Mouse (Mus musculus): Measurements from ENCODE around the gene Prnd. TPM values are rescaled to one million over a fixed set of nuclear protein-coding genes. Genes with fewer than 3 reads are reported as not detected.
A peak's percentile ranks its signal among the peaks of the same experiment; 100 is the strongest.

The Prnd gene
- polyA plus RNA-seq, 1 experiment from 2014 or later = 1.6 TPM

DNA sequence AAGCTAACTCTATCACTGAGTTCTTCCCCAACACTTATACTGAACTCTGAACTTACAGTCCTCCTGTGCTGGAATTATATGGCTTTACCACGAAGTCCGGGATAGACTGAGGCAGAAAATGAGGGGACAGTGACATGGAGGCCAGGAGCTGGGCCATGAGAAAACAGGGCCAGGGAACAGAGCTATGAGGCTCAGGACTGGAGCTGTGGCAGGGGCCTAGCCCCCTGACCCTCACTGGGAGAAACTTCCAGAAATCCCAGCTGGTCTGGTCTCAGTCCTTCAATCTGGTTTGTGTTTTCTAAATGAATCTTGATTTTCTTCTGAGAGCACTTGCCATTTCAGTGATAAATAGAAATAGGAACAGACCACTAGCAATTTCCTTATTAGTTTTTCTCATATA is 16.4 kb upstream of the Prnd start:
- H3K9ac ChIP-seq (ENCODE audit: low read depth, low read length) = no peak overlapping the region
- H3K4me2 ChIP-seq = no peak overlapping the region
- no peak overlapping the region for H3K4me3 ChIP-seq (ENCODE audit: low read depth, low read length)
- H3K27ac ChIP-seq (ENCODE audit: low read depth, low read length) = no peak overlapping the region
- no peaks in the 10 kb centered on the region for H3K27me3 ChIP-seq (replicated peaks; ENCODE audit: control insufficient read depth, insufficient read depth, low read length)
- H3K36me3 ChIP-seq (ENCODE audit: control insufficient read depth, insufficient read depth, low read length) = no peaks in the 10 kb centered on the region
- H3K4me1 ChIP-seq (replicated peaks; ENCODE audit: control insufficient read depth, insufficient read depth, low read length) = peaks cover 6% of the 10 kb centered on the region; the same call in 1 of the 2 replicates
- peak; percentile 20 for DNase-seq (ENCODE audit: low spot score)
- ATAC-seq (replicated peaks; ENCODE audit: low FRiP score) = no peak
- no peaks in the 10 kb centered on the region for H3K9me3 ChIP-seq (ENCODE audit: control insufficient read depth, low read length)
- 85% methylated on average over 2 of the region's 2 CpGs for WGBS

- DNase-seq (ENCODE audit: low spot score) = peak; percentile 36
Measured at GRCm38 (mm10) chr2:131935390-131936105, 15.1 kb upstream of the Prnd start.

DNA sequence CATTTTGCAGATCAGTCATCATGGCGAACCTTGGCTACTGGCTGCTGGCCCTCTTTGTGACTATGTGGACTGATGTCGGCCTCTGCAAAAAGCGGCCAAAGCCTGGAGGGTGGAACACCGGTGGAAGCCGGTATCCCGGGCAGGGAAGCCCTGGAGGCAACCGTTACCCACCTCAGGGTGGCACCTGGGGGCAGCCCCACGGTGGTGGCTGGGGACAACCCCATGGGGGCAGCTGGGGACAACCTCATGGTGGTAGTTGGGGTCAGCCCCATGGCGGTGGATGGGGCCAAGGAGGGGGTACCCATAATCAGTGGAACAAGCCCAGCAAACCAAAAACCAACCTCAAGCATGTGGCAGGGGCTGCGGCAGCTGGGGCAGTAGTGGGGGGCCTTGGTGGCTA is 14.3 kb upstream of the Prnd start:
- Histone ChIP-seq H3K4me2 (no peak overlapping the region), H3K27ac (ENCODE audit: low read depth, low read length) (no peak overlapping the region), H3K27me3 (replicated peaks; ENCODE audit: control insufficient read depth, insufficient read depth, low read length) (no peaks in the 10 kb centered on the region), H3K4me1 (replicated peaks; ENCODE audit: control insufficient read depth, insufficient read depth, low read length) (peaks cover 9% of the 10 kb centered on the region; the same call in 1 of the 2 replicates), H3K36me3 (ENCODE audit: control insufficient read depth, insufficient read depth, low read length) (no peaks in the 10 kb centered on the region), H3K4me3 (ENCODE audit: low read depth, low read length) (no peak overlapping the region), H3K9me3 (ENCODE audit: control insufficient read depth, low read length) (no peaks in the 10 kb centered on the region), H3K9ac (ENCODE audit: low read depth, low read length) (no peak overlapping the region)
- DNase-seq (ENCODE audit: low spot score) (peak; percentile 26), ATAC-seq (replicated peaks; ENCODE audit: low FRiP score) (no peak)
- 93% methylated on average over 10 of the region's 10 CpGs for WGBS

More at GRCm38 (mm10) chr2:131935390-131936105, 15.1 kb upstream of the Prnd start:
- Histone ChIP-seq H3K4me1 (replicated peaks; ENCODE audit: control insufficient read depth, insufficient read depth, low read length) (peaks cover 6% of the 10 kb centered on the region; the same call in 1 of the 2 replicates), H3K4me2 (no peak overlapping the region), H3K27ac (ENCODE audit: low read depth, low read length) (no peak overlapping the region), H3K9ac (ENCODE audit: low read depth, low read length) (no peak overlapping the region), H3K4me3 (ENCODE audit: low read depth, low read length) (no peak overlapping the region), H3K27me3 (replicated peaks; ENCODE audit: control insufficient read depth, insufficient read depth, low read length) (no peaks in the 10 kb centered on the region), H3K9me3 (ENCODE audit: control insufficient read depth, low read length) (no peaks in the 10 kb centered on the region), H3K36me3 (ENCODE audit: control insufficient read depth, insufficient read depth, low read length) (no peaks in the 10 kb centered on the region)
- peak; percentile 70 for ATAC-seq (replicated peaks; ENCODE audit: low FRiP score)
- 62% methylated on average over 10 of the region's 10 CpGs for WGBS

DNA sequence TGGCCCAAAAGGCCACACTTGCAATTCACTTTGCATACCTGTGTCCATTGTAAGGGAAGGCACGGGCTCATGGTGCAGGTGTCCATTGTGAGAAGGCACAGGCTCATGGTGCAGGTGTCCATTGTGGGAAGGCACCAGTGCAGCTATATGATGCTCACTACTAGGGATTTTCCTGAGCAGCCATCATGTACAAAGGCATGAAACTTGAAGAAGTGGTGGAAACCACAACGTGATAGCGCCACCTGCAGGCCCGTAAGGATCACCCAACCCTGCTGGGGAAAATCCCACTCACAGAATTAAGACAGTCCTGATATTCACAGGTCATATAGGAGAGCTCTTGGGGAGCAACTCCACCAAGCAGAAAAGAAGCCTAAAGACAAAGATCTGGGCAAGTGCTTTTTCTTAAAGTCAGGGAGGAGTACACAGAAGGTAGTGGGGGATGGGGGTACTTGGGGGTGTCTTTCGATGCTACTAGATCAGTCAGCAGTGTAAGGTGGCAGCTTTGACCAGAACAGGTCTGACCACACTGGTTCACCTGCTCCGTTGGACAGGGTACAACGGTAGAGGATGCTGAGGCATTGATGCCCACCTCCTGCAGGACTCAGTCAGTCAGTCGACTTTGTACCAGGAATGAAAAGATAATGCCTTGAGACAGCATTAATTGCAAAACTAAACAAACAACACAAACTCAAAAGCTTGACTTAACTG is 11.1 kb upstream of the Prnd start:
- DNase-seq (ENCODE audit: low spot score) = no peak
- ATAC-seq (replicated peaks; ENCODE audit: low FRiP score) = 0 out of 2 replicates have a peak, but pooled peaks have one; percentile 38
- Histone ChIP-seq H3K4me3 (ENCODE audit: low read depth, low read length) (no peak overlapping the region), H3K9me3 (ENCODE audit: control insufficient read depth, low read length) (no peaks in the 10 kb centered on the region), H3K36me3 (ENCODE audit: control insufficient read depth, insufficient read depth, low read length) (no peaks in the 10 kb centered on the region), H3K27me3 (replicated peaks; ENCODE audit: control insufficient read depth, insufficient read depth, low read length) (no peaks in the 10 kb centered on the region), H3K4me1 (replicated peaks; ENCODE audit: control insufficient read depth, insufficient read depth, low read length) (0 out of 2 replicates have a peak, but pooled peaks cover 3% of the 10 kb centered on the region), H3K9ac (ENCODE audit: low read depth, low read length) (no peak overlapping the region), H3K4me2 (no peak overlapping the region), H3K27ac (ENCODE audit: low read depth, low read length) (no peak overlapping the region)
- WGBS = 39% methylated on average over 8 of the region's 8 CpGs

DNA sequence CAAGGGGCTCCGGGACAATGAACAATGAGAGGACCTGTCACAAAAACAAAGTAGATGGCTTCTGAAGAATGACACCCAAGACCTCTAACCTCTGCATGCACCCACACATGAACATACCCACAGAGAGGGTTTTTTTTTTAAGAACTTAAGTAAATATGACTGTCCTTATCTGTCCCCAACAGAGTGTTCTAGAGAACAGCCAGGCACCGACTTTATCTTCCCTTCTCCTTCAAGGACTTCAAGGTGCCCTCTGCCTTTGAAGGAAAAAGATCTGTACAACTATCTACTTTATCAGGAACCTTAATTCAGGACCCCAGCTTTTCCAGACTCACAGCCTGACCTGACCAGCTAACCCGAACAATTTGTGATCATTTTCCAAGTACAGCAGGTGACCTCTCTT is 10.2 kb upstream of the Prnd start:
- Histone ChIP-seq H3K9me3 (ENCODE audit: control insufficient read depth, low read length) (no peaks in the 10 kb centered on the region), H3K4me3 (ENCODE audit: low read depth, low read length) (no peak overlapping the region), H3K36me3 (ENCODE audit: control insufficient read depth, insufficient read depth, low read length) (no peaks in the 10 kb centered on the region), H3K9ac (ENCODE audit: low read depth, low read length) (no peak overlapping the region), H3K4me1 (replicated peaks; ENCODE audit: control insufficient read depth, insufficient read depth, low read length) (0 out of 2 replicates have a peak, but pooled peaks cover 3% of the 10 kb centered on the region), H3K27ac (ENCODE audit: low read depth, low read length) (no peak overlapping the region), H3K27me3 (replicated peaks; ENCODE audit: control insufficient read depth, insufficient read depth, low read length) (no peaks in the 10 kb centered on the region), H3K4me2 (no peak overlapping the region)
- 37% methylated on average over 3 of the region's 3 CpGs for WGBS
- no peak for DNase-seq (ENCODE audit: low spot score)
- peak; percentile 73 for ATAC-seq (replicated peaks; ENCODE audit: low FRiP score)

DNA sequence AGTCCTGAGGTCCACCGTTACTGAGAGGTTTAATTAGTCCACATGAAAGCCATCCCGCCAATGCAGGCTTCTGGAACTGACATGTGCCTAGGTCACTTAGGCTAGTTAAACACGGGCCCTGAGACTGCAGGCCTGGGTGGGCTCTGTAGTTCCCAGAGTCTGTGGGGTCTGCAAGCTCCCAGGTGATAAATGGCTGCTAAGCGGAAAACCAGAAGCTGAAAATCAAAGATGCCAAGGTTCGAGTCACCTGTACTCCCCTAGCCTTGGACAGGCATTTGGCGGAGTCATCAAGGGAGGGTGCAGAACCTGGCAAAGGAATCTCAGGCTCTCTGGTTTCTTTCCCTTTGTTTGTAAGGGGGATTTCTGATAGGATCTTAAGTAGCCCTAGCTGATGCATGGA is 9.2 kb upstream of the Prnd start:
- H3K9me3 ChIP-seq (ENCODE audit: control insufficient read depth, low read length) = no peaks in the 10 kb centered on the region
- no peak for DNase-seq (ENCODE audit: low spot score)
- H3K27me3 ChIP-seq (replicated peaks; ENCODE audit: control insufficient read depth, insufficient read depth, low read length) = no peaks in the 10 kb centered on the region
- H3K4me2 ChIP-seq = no peak overlapping the region
- no peak overlapping the region for H3K27ac ChIP-seq (ENCODE audit: low read depth, low read length)
- no peak for ATAC-seq (replicated peaks; ENCODE audit: low FRiP score)
- H3K4me3 ChIP-seq (ENCODE audit: low read depth, low read length) = no peak overlapping the region
- H3K36me3 ChIP-seq (ENCODE audit: control insufficient read depth, insufficient read depth, low read length) = no peaks in the 10 kb centered on the region
- H3K4me1 ChIP-seq (replicated peaks; ENCODE audit: control insufficient read depth, insufficient read depth, low read length) = 0 out of 2 replicates have a peak, but pooled peaks cover 3% of the 10 kb centered on the region
- H3K9ac ChIP-seq (ENCODE audit: low read depth, low read length) = no peak overlapping the region
- 81% methylated on average over 6 of the region's 6 CpGs for WGBS

DNA sequence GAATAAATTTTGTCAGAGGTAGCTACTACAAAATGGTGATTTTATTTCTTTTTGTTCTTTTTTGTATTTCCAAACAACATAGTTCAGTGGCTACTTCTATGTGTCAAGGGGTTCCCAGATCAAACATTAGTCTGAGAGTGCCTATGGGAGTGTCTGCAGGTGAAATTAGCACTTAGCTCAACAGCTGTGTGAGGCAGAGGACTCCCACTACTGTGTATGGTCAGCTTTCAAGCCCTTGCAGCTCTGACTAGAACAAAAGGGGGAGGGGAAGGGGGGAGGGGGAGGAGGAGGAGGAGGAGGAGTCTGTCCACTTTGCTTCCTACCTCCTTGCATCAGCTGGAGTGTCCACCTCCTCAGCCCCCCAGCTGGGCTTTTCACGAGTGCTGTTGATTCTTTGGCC is 6.3 kb upstream of the Prnd start:
- no peaks in the 10 kb centered on the region for H3K9me3 ChIP-seq (ENCODE audit: control insufficient read depth, low read length)
- no peaks in the 10 kb centered on the region for H3K36me3 ChIP-seq (ENCODE audit: control insufficient read depth, insufficient read depth, low read length)
- H3K9ac ChIP-seq (ENCODE audit: low read depth, low read length) = no peak overlapping the region
- H3K4me3 ChIP-seq (ENCODE audit: low read depth, low read length) = no peak overlapping the region
- no peaks in the 10 kb centered on the region; the same call in 1 of the 2 replicates for H3K27me3 ChIP-seq (replicated peaks; ENCODE audit: control insufficient read depth, insufficient read depth, low read length)
- no peak overlapping the region for H3K4me2 ChIP-seq
- WGBS = 38% methylated on average over 1 of the region's 1 CpGs
- ATAC-seq (replicated peaks; ENCODE audit: low FRiP score) (no peak), DNase-seq (ENCODE audit: low spot score) (no peak)
- no peak overlapping the region for H3K27ac ChIP-seq (ENCODE audit: low read depth, low read length)
- 0 out of 2 replicates have a peak, but pooled peaks cover 3% of the 10 kb centered on the region for H3K4me1 ChIP-seq (replicated peaks; ENCODE audit: control insufficient read depth, insufficient read depth, low read length)

DNA sequence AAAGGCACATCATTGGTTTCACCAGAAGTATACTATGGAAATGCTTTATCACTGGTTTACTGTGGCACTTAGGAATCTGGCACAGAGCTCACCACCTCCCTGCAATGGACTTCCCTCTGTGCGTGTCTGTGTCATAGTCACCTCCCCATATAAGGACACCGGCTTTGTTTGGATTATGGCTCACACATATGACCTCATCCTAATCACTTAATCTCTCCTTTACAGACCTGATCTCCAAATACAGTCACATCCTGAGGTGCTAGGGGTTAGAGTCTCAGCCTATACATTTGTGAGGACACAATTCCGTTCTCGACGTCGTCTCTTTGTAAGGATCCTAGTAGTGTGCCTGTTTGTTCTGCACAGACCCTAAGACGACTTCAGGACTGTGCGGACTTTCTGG is 5.4 kb upstream of the Prnd start:
- no peak overlapping the region for H3K27ac ChIP-seq (ENCODE audit: low read depth, low read length)

More for the DNA sequence above, 5.4 kb upstream of the Prnd start:
- Histone ChIP-seq H3K9ac (ENCODE audit: low read depth, low read length) (no peak overlapping the region), H3K4me2 (no peak overlapping the region), H3K4me3 (ENCODE audit: low read depth, low read length) (no peak overlapping the region), H3K9me3 (ENCODE audit: control insufficient read depth, low read length) (no peaks in the 10 kb centered on the region), H3K36me3 (ENCODE audit: control insufficient read depth, insufficient read depth, low read length) (no peaks in the 10 kb centered on the region), H3K27me3 (replicated peaks; ENCODE audit: control insufficient read depth, insufficient read depth, low read length) (no peaks in the 10 kb centered on the region; the same call in 1 of the 2 replicates), H3K4me1 (replicated peaks; ENCODE audit: control insufficient read depth, insufficient read depth, low read length) (0 out of 2 replicates have a peak, but pooled peaks cover 3% of the 10 kb centered on the region)
- DNase-seq (ENCODE audit: low spot score) (no peak), ATAC-seq (replicated peaks; ENCODE audit: low FRiP score) (no peak)
- 65% methylated on average over 8 of the region's 8 CpGs for WGBS
